Comparison of ENCODE assay signal across 19 mouse cellular contexts in the genomic region with DNA sequence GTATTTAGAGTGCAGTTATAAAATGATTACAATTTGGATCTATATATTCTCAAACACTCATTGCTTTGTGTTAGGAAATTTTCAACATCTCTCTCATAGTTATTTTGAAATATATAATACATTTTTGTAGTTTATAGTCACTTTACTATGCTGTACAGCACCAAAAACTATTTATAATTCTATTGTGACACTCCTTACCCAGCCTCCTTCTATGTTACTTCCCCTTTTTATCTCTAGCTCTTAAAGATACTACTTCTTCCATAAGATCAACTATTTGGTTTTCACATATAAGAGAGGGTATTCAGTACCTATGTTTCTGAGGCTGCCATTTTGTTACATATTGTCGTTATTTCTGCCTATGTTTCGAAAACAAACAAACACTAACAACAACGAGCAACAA.
DNase-seq lines count a peak whose midpoint lies in the region; ATAC-seq lines count a peak whose summit lies in the region.
"Had no signal": no experiment of that assay in that cellular context is flagged by ENCODE, and none has a peak within 500 bp of the region (broad histone marks: within the 10 kb centered on the region; RNA-seq: fewer than 3 reads in every experiment).

No protein-coding gene starts in this region.

- ATAC-seq in common myeloid progenitor, adult 5-6 weeks (replicated peaks; ENCODE audit: low read depth, poor library complexity, severe bottlenecking): 0 out of 2 replicates have a peak, but pooled peaks have one; percentile 47
- ATAC-seq in granulocyte monocyte progenitor cell, adult 5-6 weeks (replicated peaks; ENCODE audit: poor library complexity, severe bottlenecking): peak; percentile 78
- peak; percentile 71 for ATAC-seq in megakaryocyte progenitor cell, adult 5-6 weeks (replicated peaks; ENCODE audit: poor library complexity)
- ATAC-seq: activated CD4-positive, CD25-positive, alpha-beta regulatory T cell, adult 4 months; CD4-positive, CD25-positive, alpha-beta regulatory T cell, adult 4 months; Patski had no signal

- intact Hi-C loops in heart, postnatal 25 days (cut with DNase I): no loop called here

- no peak for DNase-seq in heart, postnatal 25 days (ENCODE audit: low spot score)
- DNase-seq in embryo, embryonic 10 days (ENCODE audit: low spot score): no peak
- no peak for DNase-seq in spleen, postnatal 4 days (ENCODE audit: low spot score in 2 of 2)
- DNase-seq: adrenal gland, adult 2 months; adrenal gland, adult 8-10 months; adrenal gland, postnatal 10 days; adrenal gland, postnatal 14 days; adrenal gland, postnatal 25 days; adrenal gland, postnatal 36 days; B cell, adult 2 months; cerebellum, adult 11 months; cerebellum, adult 11-12 months; cerebellum, adult 18-20 months had no signal
